Mouse (Mus musculus) hindbrain, embryonic 11.5 days (tissue): ENCODE results near the gene Mphosph8. TPM values are rescaled to one million over a fixed set of nuclear protein-coding genes. Genes with fewer than 3 reads are reported as not detected.
A peak's percentile ranks its signal among the peaks of the same experiment; 100 is the strongest.

ENCODE experiments used
- ATAC-seq: fragments of 200-750 bp; cut with Nextera tagmentation; 2 replicates; pipeline ENCODE4 v1.8.0; 2017; ENCODE audit warnings: mild to moderate bottlenecking, moderate TSS enrichment, moderate library complexity; ENCODE audit not compliant: low FRiP score
- DNase-seq: peaks from one replicate; pipeline ENCODE4 v3.0.0-alpha.2; 2015; ENCODE audit warnings: low spot score
- H3K27ac ChIP-seq: fragments of 300-500 bp; sonication (generic); 2 replicates; pipeline ENCODE4 v1.5.1; 2014; ENCODE audit warnings: mild to moderate bottlenecking, low read depth, low read length
- H3K27me3 ChIP-seq: fragments of 300-500 bp; sonication (generic); 2 replicates; pipeline ENCODE4 v1.6.1; 2014; ENCODE audit warnings: mild to moderate bottlenecking, low read length, moderate library complexity, mixed read lengths; ENCODE audit not compliant: control insufficient read depth, insufficient read depth
- H3K36me3 ChIP-seq: fragments of 300-500 bp; sonication (generic); 2 replicates; pipeline ENCODE4 v1.6.1; 2014; ENCODE audit warnings: mild to moderate bottlenecking, low read length, moderate library complexity, mixed read lengths; ENCODE audit not compliant: control insufficient read depth, insufficient read depth
- H3K4me1 ChIP-seq: fragments of 300-500 bp; sonication (generic); replicated peaks from 2 replicates; pipeline ENCODE4 v1.6.1; 2014; ENCODE audit warnings: low read length, mixed read lengths; ENCODE audit not compliant: control insufficient read depth, insufficient read depth
- H3K4me2 ChIP-seq: fragments of 300-500 bp; sonication (generic); replicated peaks from 2 replicates; pipeline ENCODE4 v1.6.1; 2014; ENCODE audit warnings: mild to moderate bottlenecking, low read depth, low read length
- H3K4me3 ChIP-seq: fragments of 300-500 bp; sonication (generic); 2 replicates; pipeline ENCODE4 v1.5.1; 2014; ENCODE audit warnings: low read depth, low read length
- H3K9ac ChIP-seq: fragments of 300-500 bp; sonication (generic); 2 replicates; pipeline ENCODE4 v1.6.1; 2014; ENCODE audit warnings: low read depth, low read length
- H3K9me3 ChIP-seq: fragments of 300-500 bp; sonication (generic); 2 replicates; pipeline ENCODE4 v1.6.1; 2016; ENCODE audit warnings: low read length; ENCODE audit not compliant: control insufficient read depth
- WGBS: fragments of 180-500 bp; shearing (Covaris S2); extraction: QIAGEN DNeasy Blood & Tissue Kit; methylation state at CpG from one replicate; pipeline ENCODE4 v1.1.7; 2014; 5-methylcytosine and 5-hydroxymethylcytosine counted together
- polyA plus RNA-seq: library from polyadenylated mRNA; unstranded; fragments of >200 nt; fragmentation: Nextera tagmentation; extraction: Ambion mirVana; gene quantifications from 2 replicates; pipeline ENCODE4 v1.2.1, GENCODE M21; 2014

Mphosph8 gene
- 38.7 and 44.5 TPM in 2 replicates for polyA plus RNA-seq

- Histone ChIP-seq H3K4me3 (peak within 1 kb of the TSS; percentile 63), H3K27ac (peak within 1 kb of the TSS; percentile 77), H3K27me3 (no peaks in the 10 kb centered on the region), H3K4me2 (peak within 1 kb of the TSS; percentile 82), H3K9ac (peak within 1 kb of the TSS; percentile 70), H3K9me3 (no peaks in the 10 kb centered on the region), H3K4me1 (0 out of 2 replicates have a peak, but pooled peaks cover 2% of the 10 kb centered on the region), H3K36me3 (peaks cover 5% of the 10 kb centered on the region; the same call in 1 of the 2 replicates)
- peak; percentile 100 for ATAC-seq
- WGBS, result under 1% methylated on average over 70 of the region's 70 CpGs
- DNase-seq, result peak; percentile 99
These were observed at the start of gene Mphosph8 for GRCm38 (mm10) chr14:56667969-56668802. Gene Mphosph8 (plus strand): TSS chr14:56668248.

GRCm38 (mm10) chr14:56620425-56620824, 47.6 kb upstream of the Mphosph8 start:
- DNase-seq, result no peak
- H3K9ac ChIP-seq, result no peak overlapping the region
- no peaks in the 10 kb centered on the region for H3K4me1 ChIP-seq
- no peak overlapping the region for H3K27ac ChIP-seq
- no peak overlapping the region for H3K4me3 ChIP-seq
- WGBS, result 88% methylated on average over 8 of the region's 8 CpGs
- ATAC-seq, result no peak
- H3K36me3 ChIP-seq, result no peaks in the 10 kb centered on the region
- no peaks in the 10 kb centered on the region for H3K9me3 ChIP-seq
- H3K27me3 ChIP-seq, result no peaks in the 10 kb centered on the region
- no peak overlapping the region for H3K4me2 ChIP-seq

GRCm38 (mm10) chr14:56626202-56626601, 41.8 kb upstream of the Mphosph8 start:
- no peak for DNase-seq
- Histone ChIP-seq H3K9me3 (no peaks in the 10 kb centered on the region), H3K4me2 (no peak overlapping the region), H3K9ac (no peak overlapping the region), H3K27me3 (no peaks in the 10 kb centered on the region), H3K4me3 (no peak overlapping the region), H3K36me3 (no peaks in the 10 kb centered on the region), H3K27ac (no peak overlapping the region), H3K4me1 (no peaks in the 10 kb centered on the region)
- no peak for ATAC-seq
- WGBS, result 90% methylated on average over 4 of the region's 4 CpGs

GRCm38 (mm10) chr14:56628336-56628735, 39.7 kb upstream of the Mphosph8 start:
- Histone ChIP-seq H3K27ac (no peak overlapping the region), H3K9me3 (no peaks in the 10 kb centered on the region), H3K36me3 (no peaks in the 10 kb centered on the region), H3K4me3 (no peak overlapping the region), H3K27me3 (no peaks in the 10 kb centered on the region), H3K9ac (no peak overlapping the region), H3K4me2 (no peak overlapping the region), H3K4me1 (no peaks in the 10 kb centered on the region)
- ATAC-seq, result no peak
- no peak for DNase-seq
- WGBS, result 93% methylated on average over 3 of the region's 3 CpGs

GRCm38 (mm10) chr14:56631109-56631508, 36.9 kb upstream of the Mphosph8 start:
- no peak overlapping the region for H3K4me3 ChIP-seq
- no peak overlapping the region for H3K27ac ChIP-seq
- WGBS, result 94% methylated on average over 2 of the region's 2 CpGs
- no peaks in the 10 kb centered on the region for H3K27me3 ChIP-seq
- H3K4me1 ChIP-seq, result no peaks in the 10 kb centered on the region
- no peak overlapping the region for H3K4me2 ChIP-seq
- no peak overlapping the region for H3K9ac ChIP-seq
- no peak for ATAC-seq
- H3K36me3 ChIP-seq, result no peaks in the 10 kb centered on the region
- no peaks in the 10 kb centered on the region for H3K9me3 ChIP-seq
- no peak for DNase-seq

GRCm38 (mm10) chr14:56647206-56647605, 20.8 kb upstream of the Mphosph8 start:
- DNase-seq (no peak), ATAC-seq (no peak)
- H3K4me2 ChIP-seq, result no peak overlapping the region
- no peaks in the 10 kb centered on the region for H3K36me3 ChIP-seq
- no peak overlapping the region for H3K27ac ChIP-seq
- H3K4me3 ChIP-seq, result no peak overlapping the region
- H3K27me3 ChIP-seq, result no peaks in the 10 kb centered on the region
- no peaks in the 10 kb centered on the region for H3K9me3 ChIP-seq
- no peaks in the 10 kb centered on the region for H3K4me1 ChIP-seq
- no peak overlapping the region for H3K9ac ChIP-seq
- WGBS, result 65% methylated on average over 7 of the region's 7 CpGs

DNA sequence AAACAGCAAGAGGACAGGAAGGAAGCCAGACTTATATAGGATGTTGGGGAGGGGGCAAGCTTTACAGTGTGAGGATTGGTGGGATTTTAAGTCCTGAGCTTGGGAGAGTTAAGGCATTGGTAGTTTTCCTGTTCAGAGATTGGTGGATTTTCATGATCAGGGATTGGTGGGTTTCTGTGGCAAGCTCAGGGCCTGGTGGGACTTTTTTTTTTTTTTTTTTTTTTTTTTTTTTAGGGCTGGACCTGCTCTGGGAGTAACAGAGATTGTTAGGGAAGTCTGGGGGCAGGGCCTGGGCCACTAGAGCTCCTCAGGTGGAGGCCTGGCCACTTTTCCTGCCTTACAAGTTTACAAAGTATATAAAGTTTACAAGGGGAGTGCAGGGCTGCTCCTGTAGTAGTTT, 18.6 kb upstream of the Mphosph8 start:
- Histone ChIP-seq H3K27ac (no peak overlapping the region), H3K9ac (no peak overlapping the region), H3K4me3 (no peak overlapping the region), H3K36me3 (no peaks in the 10 kb centered on the region), H3K9me3 (no peaks in the 10 kb centered on the region), H3K4me1 (no peaks in the 10 kb centered on the region), H3K27me3 (no peaks in the 10 kb centered on the region), H3K4me2 (no peak overlapping the region)
- ATAC-seq (no peak), DNase-seq (no peak)

DNA sequence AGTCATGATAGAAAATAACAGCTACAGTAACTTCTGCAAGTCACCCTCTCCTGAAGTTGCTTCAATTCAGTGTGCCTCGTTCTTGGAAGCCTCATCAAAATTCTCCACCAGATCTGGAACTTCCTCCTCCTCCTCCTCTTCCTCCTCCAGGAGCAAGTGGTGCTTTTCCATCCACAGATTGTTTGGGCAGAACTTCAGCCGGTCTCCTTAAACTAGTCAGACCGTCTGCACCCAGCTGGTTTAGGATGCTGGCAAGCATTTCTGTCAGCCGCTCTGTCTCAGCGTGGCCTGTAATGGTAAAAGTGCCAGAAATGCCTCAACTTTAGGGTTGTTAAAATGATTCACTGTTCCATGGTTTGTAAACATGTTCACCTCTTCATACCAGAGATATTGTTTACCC, 2.4 kb upstream of the Mphosph8 start:
- Histone ChIP-seq H3K27me3 (no peaks in the 10 kb centered on the region), H3K4me1 (0 out of 2 replicates have a peak, but pooled peaks cover 2% of the 10 kb centered on the region), H3K9me3 (no peaks in the 10 kb centered on the region), H3K9ac (no peak overlapping the region), H3K4me3 (no peak overlapping the region), H3K27ac (no peak overlapping the region), H3K4me2 (no peak overlapping the region), H3K36me3 (no peaks in the 10 kb centered on the region)
- WGBS, result 78% methylated on average over 5 of the region's 5 CpGs
- ATAC-seq (no peak), DNase-seq (no peak)

- DNase-seq (no peak), ATAC-seq (no peak)
- Histone ChIP-seq H3K36me3 (no peaks in the 10 kb centered on the region), H3K4me3 (no peak overlapping the region), H3K4me1 (0 out of 2 replicates have a peak, but pooled peaks cover 2% of the 10 kb centered on the region), H3K9me3 (no peaks in the 10 kb centered on the region), H3K9ac (no peak overlapping the region; the same call in 1 of the 2 replicates), H3K27ac (no peak overlapping the region), H3K4me2 (no peak overlapping the region), H3K27me3 (no peaks in the 10 kb centered on the region)
- 80% methylated on average over 3 of the region's 3 CpGs for WGBS
These were observed 1.1 kb upstream of the Mphosph8 start for GRCm38 (mm10) chr14:56666909-56667308.
